Mouse (Mus musculus) central nervous system, embryonic 11.5 days (tissue): Measurements from ENCODE around the gene Scgb2b12. TPM values are rescaled to one million over a fixed set of nuclear protein-coding genes. Genes with fewer than 3 reads are reported as not detected.

Experiments used
- polyA plus RNA-seq: library from polyadenylated mRNA; depleted of rRNA; stranded (reverse); fragments of >200 nt; gene quantifications from 2 replicates; pipeline ENCODE4 v1.2.3, GENCODE M21; 2012; rRNA removed

Scgb2b12 gene
- polyA plus RNA-seq: not detected in 2 replicates

GRCm38 (mm10) chr7:32327145-32327544 is at the start of gene Scgb2b12:
Scgb2b12 (minus strand) TSS chr7:32327245.

GRCm38 (mm10) chr7:32333882-32334281 is 6.8 kb upstream of the Scgb2b12 start, which contains the start of gene Scgb1b12:
Scgb1b12 (plus strand) TSS chr7:32334182.

Other genes starting within 250 kb of the Scgb2b12 start
- not detected in 2 replicates for gene Scgb1b10, start 226.4 kb downstream of the Scgb2b12 start, polyA plus RNA-seq
- gene Scgb2b11, start 116.1 kb downstream of the Scgb2b12 start, polyA plus RNA-seq: not detected in 2 replicates
- not detected in 2 replicates for gene Scgb1b11, start 104.4 kb downstream of the Scgb2b12 start, polyA plus RNA-seq
- not detected in 2 replicates for gene Scgb1b12, start 6.9 kb upstream of the Scgb2b12 start, polyA plus RNA-seq
- not detected in 2 replicates for gene Scgb1b29, start 114.3 kb upstream of the Scgb2b12 start, polyA plus RNA-seq